Mouse (Mus musculus): ENCODE results near the gene Gm17364.
"Not testable (repeated sequence)": the region's sequence is repeated elsewhere in the genome, so short reads cannot be mapped to it uniquely, and the experiment has no call there.

Gene Gm17364

GRCm38 (mm10) chr13:41252736-41253135, 21.0 kb downstream of the Gm17364 start:
- in situ Hi-C loops (cut with MboI; ENCODE audit: low sequenced_read_pairs): no loop called here

DNA sequence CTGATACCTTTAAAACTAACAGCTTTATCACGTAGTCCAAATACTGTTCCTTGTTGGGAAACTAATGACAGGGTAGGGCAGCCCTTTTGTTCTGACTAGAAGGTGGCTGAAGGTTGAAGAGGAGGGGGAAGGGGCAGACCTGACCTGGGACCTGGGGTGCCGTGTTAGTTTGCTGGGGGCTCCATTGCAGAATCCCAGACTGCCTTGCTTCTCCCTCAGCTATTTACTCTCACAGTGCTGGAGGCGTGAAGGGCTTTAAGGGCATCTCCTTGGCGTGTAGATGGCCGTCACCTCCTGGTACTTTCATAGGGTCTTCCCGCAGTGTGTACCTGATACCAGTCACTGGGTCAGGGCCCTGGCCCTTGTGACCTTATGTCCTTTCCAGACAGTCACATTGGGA, 21.6 kb downstream of the Gm17364 start:
- in situ Hi-C loops (cut with MboI; ENCODE audit: low sequenced_read_pairs): no loop called here

- in situ Hi-C loops (cut with MboI; ENCODE audit: low sequenced_read_pairs): no loop called here
Observed at GRCm38 (mm10) chr13:41251667-41252066, 22.1 kb downstream of the Gm17364 start.

DNA sequence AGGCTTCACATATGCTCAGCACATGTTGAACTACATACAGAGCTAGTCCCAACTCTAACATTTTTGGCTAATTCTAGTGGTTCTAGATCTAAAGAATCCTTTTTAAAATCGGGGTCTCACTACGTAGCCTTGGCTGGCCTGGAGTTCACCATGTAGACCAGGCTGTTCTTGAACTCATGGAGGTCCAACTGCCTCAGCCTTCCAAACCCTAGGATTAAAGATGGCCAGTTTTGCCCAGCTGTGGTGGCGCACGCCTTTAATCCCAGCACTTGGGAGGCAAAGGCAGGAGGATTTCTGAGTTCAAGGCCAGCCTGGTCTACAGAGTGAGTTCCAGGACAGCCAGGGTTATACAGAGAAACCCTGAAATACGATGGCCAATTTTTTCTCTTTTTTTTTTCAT, 22.5 kb downstream of the Gm17364 start:
- in situ Hi-C loops (cut with MboI; ENCODE audit: low sequenced_read_pairs): not testable (repeated sequence)

DNA sequence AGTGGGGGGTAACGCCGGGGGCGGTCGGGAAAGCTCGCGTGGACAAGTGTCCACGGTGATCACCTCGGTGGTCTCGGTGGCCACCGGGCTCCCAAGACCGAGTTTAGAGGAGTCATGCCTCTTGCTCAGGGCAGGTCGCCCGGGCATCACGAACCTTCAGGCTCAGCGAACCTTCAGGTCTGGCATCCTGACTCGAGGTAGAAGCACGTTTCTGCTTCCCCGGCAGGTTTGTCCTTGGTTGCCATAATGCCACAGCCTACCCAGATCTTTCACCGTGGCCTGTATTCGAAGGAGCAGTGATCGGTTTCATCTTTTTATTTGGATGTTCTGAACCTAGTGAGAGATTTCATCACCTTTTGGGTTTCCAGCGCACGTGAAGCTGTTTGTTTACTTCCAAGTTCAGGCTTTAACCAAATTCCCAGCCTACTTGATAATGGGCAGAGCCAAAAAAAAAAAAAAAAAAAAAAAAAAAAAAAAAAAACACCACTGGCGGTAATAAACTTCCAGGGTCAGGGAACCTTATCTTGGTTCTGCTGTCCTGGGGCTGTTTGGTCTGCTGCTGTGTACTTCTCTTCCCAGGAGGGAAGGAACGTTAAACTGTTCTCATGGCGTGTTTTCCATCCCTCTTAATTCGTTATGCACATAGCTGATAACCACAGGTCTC, 23.3 kb downstream of the Gm17364 start:
- in situ Hi-C loops (cut with MboI; ENCODE audit: low sequenced_read_pairs): no loop called here

DNA sequence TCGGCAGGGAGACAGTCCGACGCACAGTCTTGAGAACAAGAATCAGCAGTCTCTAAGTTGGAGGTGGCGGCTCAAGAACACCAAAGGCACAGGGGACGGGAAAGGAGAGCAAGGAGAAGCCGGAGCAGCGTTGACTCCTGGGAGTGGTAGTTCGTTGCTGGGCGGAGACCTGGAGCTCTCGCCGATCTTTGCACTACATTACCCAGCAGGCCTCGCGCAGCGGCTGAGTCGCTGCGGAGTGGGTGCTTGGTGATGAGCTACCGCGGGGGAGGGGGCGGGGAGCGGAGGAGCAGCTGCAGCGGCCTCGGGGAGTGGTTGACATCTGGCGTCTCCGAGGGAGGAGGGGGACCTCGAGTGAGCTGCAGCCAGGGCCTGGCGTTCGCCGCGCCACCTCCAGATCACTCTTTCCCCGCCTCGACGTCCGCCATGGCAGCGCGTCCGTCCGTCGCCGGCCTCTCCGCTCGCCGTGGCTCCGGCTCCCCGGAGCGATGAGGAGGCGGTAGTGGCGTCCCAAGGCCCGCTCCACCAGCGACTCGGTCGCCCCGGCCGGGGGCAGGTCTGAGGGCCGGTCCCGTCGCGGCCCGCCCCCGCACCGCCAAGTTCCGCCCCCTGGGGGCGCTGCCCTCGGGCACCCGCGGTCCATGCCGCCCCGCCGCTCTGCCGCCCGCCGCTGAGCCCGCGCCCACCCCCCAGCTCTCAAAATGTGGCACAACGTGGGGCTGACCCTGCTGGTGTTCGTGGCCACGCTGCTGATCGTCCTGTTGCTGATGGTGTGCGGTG, 24.0 kb downstream of the Gm17364 start, which contains the start of gene Smim13:
Smim13 (plus strand) TSS at position 307 of the 780 bp plus-strand sequence.
- in situ Hi-C loops (cut with MboI; ENCODE audit: low sequenced_read_pairs): loop anchor here (25.0 kb wide), 1 partner anchor 112 kb away; no protein-coding TSS in a partner anchor

- in situ Hi-C loops (cut with MboI; ENCODE audit: low sequenced_read_pairs): loop anchor here (25.0 kb wide), 1 partner anchor 112 kb away; no protein-coding TSS in a partner anchor
Observed at GRCm38 (mm10) chr13:41248751-41249520, 24.8 kb downstream of the Gm17364 start.

- in situ Hi-C loops (cut with MboI; ENCODE audit: low sequenced_read_pairs): loop anchor here (25.0 kb wide), 1 partner anchor 107 kb away; no protein-coding TSS in a partner anchor
Observed at GRCm38 (mm10) chr13:41244306-41244830, 29.4 kb downstream of the Gm17364 start.

DNA sequence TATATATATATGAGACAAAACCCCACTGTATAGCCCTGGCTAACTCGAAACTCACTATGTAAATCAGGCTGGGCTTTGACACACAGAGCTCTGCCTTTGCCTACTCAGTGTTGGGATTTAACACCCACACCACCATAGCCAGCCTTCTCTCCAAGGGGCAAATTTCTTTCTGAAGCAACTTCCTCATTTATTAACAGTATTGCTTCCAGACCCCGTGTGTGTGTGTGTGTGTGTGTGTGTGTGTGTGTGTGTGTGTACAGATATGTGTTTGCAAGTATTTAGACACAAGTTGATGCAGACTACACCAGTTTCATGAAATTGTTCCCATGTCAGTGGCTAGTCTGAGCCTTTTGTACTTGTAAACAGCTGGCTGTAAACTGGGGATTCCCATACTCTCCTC, 32.2 kb downstream of the Gm17364 start:
- in situ Hi-C loops (cut with MboI; ENCODE audit: low sequenced_read_pairs): loop anchor here (25.0 kb wide), 1 partner anchor 104 kb away; no protein-coding TSS in a partner anchor

- in situ Hi-C loops (cut with MboI; ENCODE audit: low sequenced_read_pairs): loop anchor here (10.0 to 25.0 kb wide), 2 partner anchors 101 to 394 kb away; no protein-coding TSS in a partner anchor
Observed at GRCm38 (mm10) chr13:41238805-41239130, 35.0 kb downstream of the Gm17364 start.

GRCm38 (mm10) chr13:41238035-41238804, 35.6 kb downstream of the Gm17364 start:
- in situ Hi-C loops (cut with MboI; ENCODE audit: low sequenced_read_pairs): loop anchor here (10.0 to 25.0 kb wide), 2 partner anchors 101 to 393 kb away; no protein-coding TSS in a partner anchor

- in situ Hi-C loops (cut with MboI; ENCODE audit: low sequenced_read_pairs): loop anchor here (10.0 to 25.0 kb wide), 2 partner anchors 99 to 391 kb away; no protein-coding TSS in a partner anchor
Observed at GRCm38 (mm10) chr13:41235845-41236741, 37.7 kb downstream of the Gm17364 start.

DNA sequence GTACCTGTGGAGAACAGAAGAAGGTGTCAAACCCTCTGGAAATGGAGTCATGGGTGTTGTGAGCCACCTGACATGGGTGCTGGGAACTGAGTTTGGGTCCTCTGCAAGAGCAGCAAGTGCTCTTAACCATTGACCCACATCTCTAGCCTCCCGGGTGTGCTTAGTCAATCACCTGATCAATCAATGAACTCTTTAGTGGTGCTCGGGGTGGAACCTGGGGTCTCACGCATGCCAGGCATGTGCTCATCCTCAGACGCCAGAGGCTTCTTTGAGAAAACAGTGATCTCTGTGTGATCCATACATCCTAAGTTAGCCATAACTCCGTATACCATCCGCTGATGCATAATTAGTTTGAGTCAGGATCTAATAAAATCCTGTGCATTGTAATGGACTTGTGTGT, 38.6 kb downstream of the Gm17364 start:
- in situ Hi-C loops (cut with MboI; ENCODE audit: low sequenced_read_pairs): loop anchor here (10.0 to 25.0 kb wide), 2 partner anchors 98 to 390 kb away; no protein-coding TSS in a partner anchor

DNA sequence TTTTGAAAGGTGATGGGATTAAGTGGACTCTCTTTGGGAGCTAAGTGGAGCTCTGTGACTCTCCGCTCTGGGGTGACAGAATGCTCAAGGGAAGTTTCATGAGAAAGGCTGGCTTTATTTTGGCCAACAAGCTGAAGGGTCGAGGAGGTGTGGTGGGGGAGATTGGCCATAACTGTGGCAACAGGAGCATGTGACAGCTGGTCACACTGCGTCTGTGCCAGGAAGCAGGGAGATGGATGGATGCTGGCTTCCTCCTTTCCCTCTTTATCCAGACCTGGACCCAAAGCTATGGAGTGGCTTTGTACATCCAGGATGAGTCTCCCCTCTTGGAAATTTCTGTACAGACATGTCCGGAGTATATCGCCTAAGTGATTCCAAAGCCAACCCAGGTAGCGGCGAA, 40.5 kb downstream of the Gm17364 start:
- in situ Hi-C loops (cut with MboI; ENCODE audit: low sequenced_read_pairs): loop anchor here (10.0 to 25.0 kb wide), 2 partner anchors 96 to 388 kb away; no protein-coding TSS in a partner anchor

GRCm38 (mm10) chr13:41232209-41232608, 41.6 kb downstream of the Gm17364 start:
- in situ Hi-C loops (cut with MboI; ENCODE audit: low sequenced_read_pairs): loop anchor here (10.0 to 25.0 kb wide), 2 partner anchors 95 to 387 kb away; no protein-coding TSS in a partner anchor

GRCm38 (mm10) chr13:41231389-41231983, 42.3 kb downstream of the Gm17364 start:
- in situ Hi-C loops (cut with MboI; ENCODE audit: low sequenced_read_pairs): loop anchor here (10.0 to 25.0 kb wide), 2 partner anchors 94 to 387 kb away; no protein-coding TSS in a partner anchor

- in situ Hi-C loops (cut with MboI; ENCODE audit: low sequenced_read_pairs): loop anchor here (10.0 to 25.0 kb wide), 2 partner anchors 93 to 385 kb away; no protein-coding TSS in a partner anchor
Observed at GRCm38 (mm10) chr13:41230256-41230655, 43.5 kb downstream of the Gm17364 start.

DNA sequence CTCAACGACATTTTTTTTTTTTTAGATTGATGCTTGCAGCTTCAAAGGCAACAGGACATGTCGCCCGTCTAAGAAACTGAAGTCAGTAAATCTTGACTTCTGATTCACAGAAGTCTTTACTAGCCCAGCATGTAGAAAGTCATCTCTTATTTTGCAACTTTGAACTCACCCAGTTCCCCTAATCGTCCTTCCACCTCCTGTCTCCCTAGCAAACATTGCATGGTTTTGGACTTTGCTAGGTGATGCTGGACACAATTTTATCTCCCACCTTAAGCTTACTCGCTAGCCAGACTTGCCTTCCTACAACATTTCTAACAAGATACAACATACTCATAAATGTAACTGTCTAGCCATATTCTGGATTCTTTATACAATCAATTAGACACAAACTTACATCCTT, 45.7 kb downstream of the Gm17364 start:
- in situ Hi-C loops (cut with MboI; ENCODE audit: low sequenced_read_pairs): loop anchor here (25.0 kb wide), 1 partner anchor 91 kb away; no protein-coding TSS in a partner anchor
